In the genomic region with DNA sequence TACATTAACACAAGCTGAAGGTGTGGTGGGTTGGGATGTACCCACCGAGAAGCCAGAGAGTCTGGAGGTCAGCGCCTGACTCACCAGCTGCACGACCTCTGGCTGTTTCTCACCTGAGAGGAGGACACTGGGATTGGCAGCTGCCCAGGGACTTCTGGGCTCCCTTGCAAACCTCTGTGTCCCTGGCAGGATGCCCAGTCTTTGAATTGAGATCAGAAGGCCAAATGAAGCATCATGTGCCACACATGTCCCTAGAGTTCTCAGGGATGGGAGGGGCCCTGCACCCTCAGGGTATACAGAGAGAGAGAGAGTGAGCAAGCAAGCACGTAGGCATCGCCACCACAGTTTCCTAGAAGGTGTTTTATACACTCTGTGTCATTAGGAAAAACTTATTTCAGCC, we compare ENCODE assay signal across 10 mouse cellular contexts. TPM values are rescaled to one million over a fixed set of nuclear protein-coding genes. Genes with fewer than 3 reads are reported as not detected.
DNase-seq lines count a peak whose midpoint lies in the region; ATAC-seq and TF ChIP-seq lines count a peak whose summit lies in the region.
"Had no signal": no experiment of that assay in that cellular context is flagged by ENCODE, and none has a peak within 500 bp of the region (broad histone marks: within the 10 kb centered on the region; RNA-seq: fewer than 3 reads in every experiment).

No protein-coding gene starts in this region.

- no peak overlapping the region for H3K4me3 ChIP-seq in lung, embryonic 14.5 days (ENCODE audit: low read depth, low read length)
- H3K4me3 ChIP-seq in hindbrain, embryonic 10.5 days, result no peak overlapping the region
- H3K4me3 ChIP-seq: erythroblast, embryonic 14.5 days; myocyte had no signal

- H3K27me3 ChIP-seq in lung, embryonic 14.5 days (ENCODE audit: insufficient read depth, low read length), result no peaks in the 10 kb centered on the region
- no peaks in the 10 kb centered on the region for H3K27me3 ChIP-seq in hindbrain, embryonic 10.5 days (ENCODE audit: insufficient read depth, poor library complexity, severe bottlenecking)

- ATAC-seq in lung, embryonic 14.5 days (ENCODE audit: insufficient read depth), result no peak
- ATAC-seq in neutrophil, adult 5-6 weeks (ENCODE audit: extremely low read depth, insufficient number of reproducible peaks, low FRiP score, poor library complexity, severe bottlenecking), result 0 out of 2 replicates have a peak, but pooled peaks have one; percentile 13
- ATAC-seq in CD4-positive, CD25-positive, alpha-beta regulatory T cell, adult 4 months, result no peak

- peak; percentile 27 for DNase-seq in lung, embryonic 14.5 days
- DNase-seq in lung, postnatal 14 days, result no peak
- DNase-seq in adrenal gland, postnatal 25 days, result peak; percentile 90
- DNase-seq in heart, postnatal 10 days, result peak; percentile 91 to 94
- no peak for DNase-seq in Muller cell, postnatal 12 days (ENCODE audit: inconsistent ontology term)
- no peak for DNase-seq in hindbrain, embryonic 10.5 days (ENCODE audit: low spot score)

- TF ChIP-seq CTCF in lung, embryonic 14.5 days (IDR thresholded peaks at IDR 0.05; ENCODE audit: low read depth), result no peak

- no peak overlapping the region for H3K4me2 ChIP-seq in lung, embryonic 14.5 days

- 81% methylated on average over 5 of the region's 5 CpGs for WGBS in lung, embryonic 14.5 days
- WGBS in hindbrain, embryonic 10.5 days, result 88% methylated on average over 5 of the region's 5 CpGs

- H3K9ac ChIP-seq in lung, embryonic 14.5 days, result no peak overlapping the region

- peaks cover 32% of the 10 kb centered on the region for H3K36me3 ChIP-seq in lung, embryonic 14.5 days (ENCODE audit: insufficient read depth)
- H3K36me3 ChIP-seq in hindbrain, embryonic 10.5 days, result peaks cover 45% of the 10 kb centered on the region

- H3K4me1 ChIP-seq in lung, embryonic 14.5 days (ENCODE audit: insufficient read depth), result no peaks in the 10 kb centered on the region
- peaks cover 10% of the 10 kb centered on the region for H3K4me1 ChIP-seq in hindbrain, embryonic 10.5 days (replicated peaks)

- intact Hi-C loops in heart, postnatal 10 days (cut with DNase I), result no loop called here

- H3K9me3 ChIP-seq in lung, embryonic 14.5 days (ENCODE audit: low read depth, low read length), result no peaks in the 10 kb centered on the region
- no peaks in the 10 kb centered on the region for H3K9me3 ChIP-seq in hindbrain, embryonic 10.5 days

- H3K27ac ChIP-seq in lung, embryonic 14.5 days (ENCODE audit: low read depth), result no peak overlapping the region; the same call in 1 of the 2 replicates
- no peak overlapping the region for H3K27ac ChIP-seq in hindbrain, embryonic 10.5 days

RNA-seq across cellular contexts. Expression of a gene that starts 9.0 kb away (rescaled TPM):
- 135 and 139 TPM in 2 replicates for polyA plus RNA-seq in lung, embryonic 14.5 days (2014; fragmentation: Nextera tagmentation; extraction: Ambion mirVana)
- 91.6 and 107 TPM in 2 replicates for total RNA-seq in adrenal gland, postnatal 25 days (2021)
- 10 to 100 TPM; 60.1 to 68.5 TPM for total RNA-seq in heart, postnatal 10 days (2021)
- total RNA-seq in neutrophil, adult 5-6 weeks (2017), result 486 and 515 TPM in 2 replicates
- 10 to 100 TPM; 57.7 to 79.5 TPM for polyA plus RNA-seq in CD4-positive, CD25-positive, alpha-beta regulatory T cell, adult 4 months (2017; shearing (Covaris generic))
- 91.8 and 110 TPM in 2 replicates for polyA plus RNA-seq in hindbrain, embryonic 10.5 days (2016; fragmentation: Nextera tagmentation; extraction: Ambion mirVana)

RNA-seq across cellular contexts. Expression of a gene that starts 9.3 kb away (rescaled TPM):
- 21.3 and 22.6 TPM in 2 replicates for polyA plus RNA-seq in lung, embryonic 14.5 days (2014; fragmentation: Nextera tagmentation; extraction: Ambion mirVana)
- total RNA-seq in adrenal gland, postnatal 25 days (2021), result 25.8 and 26.8 TPM in 2 replicates
- 10 to 100 TPM in 1 of 2 experiments, 1 to 10 TPM in 1; 9.8 to 11.5 TPM for total RNA-seq in heart, postnatal 10 days (2021)
- 6.8 and 7.6 TPM in 2 replicates for total RNA-seq in neutrophil, adult 5-6 weeks (2017)
- polyA plus RNA-seq in CD4-positive, CD25-positive, alpha-beta regulatory T cell, adult 4 months (2017; shearing (Covaris generic)), result 10 to 100 TPM in 1 of 2 experiments, 1 to 10 TPM in 1; 7.7 to 13.6 TPM
- polyA plus RNA-seq in hindbrain, embryonic 10.5 days (2016; fragmentation: Nextera tagmentation; extraction: Ambion mirVana), result 18.5 and 25.0 TPM in 2 replicates

RNA-seq across cellular contexts. Expression of a gene that starts 52.2 kb away (rescaled TPM):
- 3.1 and 3.4 TPM in 2 replicates for polyA plus RNA-seq in lung, embryonic 14.5 days (2014; fragmentation: Nextera tagmentation; extraction: Ambion mirVana)
- total RNA-seq in adrenal gland, postnatal 25 days (2021), result not detected in 2 replicates
- not detected for total RNA-seq in heart, postnatal 10 days (2021)
- total RNA-seq in neutrophil, adult 5-6 weeks (2017), result not detected in 2 replicates
- not detected for polyA plus RNA-seq in CD4-positive, CD25-positive, alpha-beta regulatory T cell, adult 4 months (2017; shearing (Covaris generic))
- polyA plus RNA-seq in hindbrain, embryonic 10.5 days (2016; fragmentation: Nextera tagmentation; extraction: Ambion mirVana), result 0.22 and 0.27 TPM in 2 replicates
- polyA plus RNA-seq: erythroblast, embryonic 14.5 days; myocyte had no signal

Comparison
In these comparisons a context has a peak if more than half of its experiments do, and no peak if none do; other contexts are left out.
1. DNase-seq: peak in lung, embryonic 14.5 days (single experiment), adrenal gland, postnatal 25 days (single experiment) and heart, postnatal 10 days (2 of 2); none in lung, postnatal 14 days (single experiment), Muller cell, postnatal 12 days (single experiment) and hindbrain, embryonic 10.5 days (single experiment).